Mouse (Mus musculus): Measurements from ENCODE around the gene Cdkal1.

- no peak for TF ChIP-seq CTCF (conservative IDR thresholded peaks at IDR 0.05 in 1 of 2, IDR thresholded peaks at IDR 0.05 in 1 of 2; ENCODE audit: low read depth in 2 of 2, low read length in 2 of 2)
- TF ChIP-seq SMC3 (IDR thresholded peaks at IDR 0.05; ENCODE audit: low read depth, low read length): no peak
- no peak for TF ChIP-seq MAX (IDR thresholded peaks at IDR 0.05; ENCODE audit: low read length)
- no peak for TF ChIP-seq EP300 (IDR thresholded peaks at IDR 0.05; ENCODE audit: low read length)
These were observed 622.8 kb downstream of the Cdkal1 start for GRCm38 (mm10) chr13:29232681-29233080.
